Mouse (Mus musculus) neural tube, embryonic 14.5 days (tissue): ENCODE data around the gene Akap8. TPM values are rescaled to one million over a fixed set of nuclear protein-coding genes. Genes with fewer than 3 reads are reported as not detected.

Experiments used
- ATAC-seq: fragments of 200-750 bp; cut with Nextera tagmentation; 2 replicates; pipeline ENCODE4 v1.8.0; 2017; ENCODE audit warnings: low read depth, mild to moderate bottlenecking, moderate TSS enrichment, moderate library complexity
- H3K27ac ChIP-seq: fragments of 300-500 bp; sonication (generic); 2 replicates; pipeline ENCODE4 v1.5.1; 2014; ENCODE audit warnings: low read depth, mild to moderate bottlenecking, control low read depth, low read length, moderate library complexity, mixed read lengths
- H3K27me3 ChIP-seq: fragments of 300-500 bp; sonication (generic); 2 replicates; pipeline ENCODE4 v1.6.1; 2014; ENCODE audit warnings: low read length; ENCODE audit not compliant: control insufficient read depth, insufficient read depth
- H3K36me3 ChIP-seq: fragments of 300-500 bp; sonication (generic); 2 replicates; pipeline ENCODE4 v1.6.1; 2014; ENCODE audit warnings: low read length, mixed read lengths; ENCODE audit not compliant: control insufficient read depth, insufficient read depth
- H3K4me1 ChIP-seq: fragments of 300-500 bp; sonication (generic); 2 replicates; pipeline ENCODE4 v1.6.1; 2014; ENCODE audit warnings: low read length; ENCODE audit not compliant: control insufficient read depth, insufficient read depth
- H3K4me2 ChIP-seq: fragments of 300-500 bp; sonication (generic); 2 replicates; pipeline ENCODE4 v1.6.1; 2014; ENCODE audit warnings: mild to moderate bottlenecking, low read depth, low read length, control low read depth
- H3K4me3 ChIP-seq: fragments of 300-500 bp; sonication (generic); 2 replicates; pipeline ENCODE4 v1.5.1; 2014; ENCODE audit warnings: low read depth, low read length, control low read depth, mixed read lengths
- H3K9ac ChIP-seq: fragments of 300-500 bp; sonication (generic); replicated peaks from 2 replicates; pipeline ENCODE4 v1.6.1; 2014; ENCODE audit warnings: low read depth, mild to moderate bottlenecking, control low read depth, low read length, mixed read lengths
- H3K9me3 ChIP-seq: fragments of 300-500 bp; sonication (generic); 2 replicates; pipeline ENCODE4 v1.6.1; 2016; ENCODE audit warnings: low read length; ENCODE audit not compliant: control insufficient read depth
- WGBS: fragments of 180-500 bp; shearing (Covaris S2); extraction: QIAGEN DNeasy Blood & Tissue Kit; methylation state at CpG from one replicate; pipeline ENCODE4 v1.1.7; 2014; 5-methylcytosine and 5-hydroxymethylcytosine counted together
- polyA plus RNA-seq: library from polyadenylated mRNA; unstranded; fragments of >200 nt; fragmentation: Nextera tagmentation; extraction: Ambion mirVana; gene quantifications from 2 replicates; pipeline ENCODE4 v1.2.1, GENCODE M21; 2014

Akap8 gene
- polyA plus RNA-seq, result 58.4 and 67.0 TPM in 2 replicates

DNA sequence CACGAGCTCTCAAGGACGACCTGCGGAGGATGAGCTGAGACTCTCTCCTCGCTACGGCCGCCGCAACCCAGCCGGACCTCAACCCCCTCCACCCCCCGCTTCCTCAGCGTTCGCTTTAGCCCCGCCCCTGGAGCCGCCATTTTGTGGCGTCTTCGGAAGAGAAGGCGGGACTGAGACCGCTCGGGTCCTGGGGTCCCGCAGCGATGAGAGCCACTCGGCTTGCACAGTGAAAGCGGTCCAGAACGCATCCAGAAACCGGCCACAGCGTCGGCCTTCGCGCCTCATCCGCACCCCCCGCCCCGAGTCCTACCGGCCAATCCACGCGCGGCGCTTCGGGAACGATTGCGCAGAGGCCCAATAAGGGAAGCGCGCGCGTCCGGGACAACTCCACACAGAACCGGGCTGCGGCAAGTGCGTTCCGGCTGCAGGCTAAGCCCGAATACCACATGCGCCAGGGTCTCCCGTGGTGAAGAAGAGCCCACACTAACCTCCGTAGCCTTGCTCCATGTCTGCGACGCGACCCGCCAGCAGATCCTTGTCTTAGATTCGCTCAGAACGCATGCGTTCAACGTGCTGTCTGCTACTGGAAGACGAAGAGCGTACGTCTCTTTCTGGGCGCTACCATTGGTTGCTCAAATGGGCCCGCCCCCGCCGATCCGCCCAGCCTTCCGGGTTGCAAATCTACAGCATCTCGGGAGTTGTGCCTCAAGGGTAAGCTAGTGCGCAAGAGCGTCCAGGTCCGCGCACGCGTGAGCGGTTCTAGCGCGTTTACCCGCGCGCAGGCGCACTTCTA lies at the start of gene Akap8:
Gene Akap8, minus strand, starts transcription at position 642 of the 793 bp plus-strand sequence.
- Histone ChIP-seq H3K36me3 (peaks cover 25% of the 10 kb centered on the region), H3K4me3 (peak within 1 kb of the TSS; percentile 67), H3K9me3 (no peaks in the 10 kb centered on the region), H3K4me1 (peaks cover 15% of the 10 kb centered on the region), H3K27ac (peak within 1 kb of the TSS; percentile 95), H3K4me2 (peak within 1 kb of the TSS; percentile 93), H3K9ac (peak within 1 kb of the TSS; percentile 72), H3K27me3 (no peaks in the 10 kb centered on the region)
- under 1% methylated on average over 80 of the region's 83 CpGs for WGBS
- peak; percentile 98 for ATAC-seq

DNA sequence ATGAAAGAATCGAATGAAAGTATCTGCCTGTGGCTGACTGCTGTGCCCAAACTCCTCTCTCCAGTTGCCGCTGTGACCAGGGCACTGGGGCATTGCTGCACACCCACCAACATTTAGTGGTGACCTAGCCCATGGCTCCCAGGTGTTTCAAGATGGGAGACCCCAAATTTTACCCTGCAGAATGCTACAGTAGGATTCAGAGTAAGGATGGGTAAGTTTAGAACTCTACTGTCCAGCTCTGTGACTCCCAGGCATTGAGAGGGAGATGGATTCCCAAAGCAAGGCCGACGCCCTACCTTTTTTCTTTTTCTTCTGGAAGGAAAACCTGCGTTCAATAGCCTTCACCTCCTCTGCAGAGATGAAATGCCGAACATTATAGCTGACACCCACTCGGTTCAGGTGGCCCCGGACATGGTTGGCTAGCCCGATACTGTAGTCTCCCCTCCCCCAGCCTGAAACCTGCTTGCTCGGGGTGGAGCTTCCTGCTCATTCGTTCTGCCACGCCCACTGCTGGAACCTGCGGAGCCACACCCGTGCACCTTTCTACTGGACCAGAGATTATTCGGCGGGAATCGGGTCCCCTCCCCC lies 48.0 kb upstream of the Akap8 start:
- no peak for ATAC-seq
- 15% methylated on average over 11 of the region's 17 CpGs for WGBS

DNA sequence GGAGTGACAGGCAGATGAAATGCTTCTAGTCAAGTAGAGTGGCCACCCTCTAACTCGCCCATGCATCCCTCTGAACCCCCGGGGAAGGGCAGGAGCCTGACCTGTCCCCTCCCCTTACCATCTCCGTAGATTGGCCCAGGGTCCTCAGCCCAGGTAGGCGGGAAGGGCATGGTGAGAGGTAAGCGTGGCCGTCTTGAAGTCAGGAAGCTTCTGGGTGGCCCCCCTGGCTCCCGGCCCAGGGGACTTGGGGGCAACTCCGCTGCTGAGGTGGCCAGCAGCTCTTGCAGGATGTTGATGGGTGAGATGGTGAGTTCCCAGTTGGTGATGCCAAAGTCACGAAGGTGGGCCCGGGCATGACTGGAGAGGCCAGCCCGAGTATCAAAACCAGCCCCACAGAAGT lies 46.7 kb upstream of the Akap8 start:
- no peak overlapping the region for H3K9ac ChIP-seq
- no peak overlapping the region for H3K4me3 ChIP-seq
- 91% methylated on average over 11 of the region's 11 CpGs for WGBS
- no peak overlapping the region for H3K4me2 ChIP-seq
- no peak for ATAC-seq
- H3K4me1 ChIP-seq, result peaks cover 14% of the 10 kb centered on the region
- H3K9me3 ChIP-seq, result no peaks in the 10 kb centered on the region
- H3K27ac ChIP-seq, result no peak overlapping the region
- H3K27me3 ChIP-seq, result no peaks in the 10 kb centered on the region
- 0 out of 2 replicates have a peak, but pooled peaks cover 6% of the 10 kb centered on the region for H3K36me3 ChIP-seq

More for the DNA sequence above, 48.0 kb upstream of the Akap8 start:
- Histone ChIP-seq H3K27me3 (no peaks in the 10 kb centered on the region), H3K36me3 (0 out of 2 replicates have a peak, but pooled peaks cover 6% of the 10 kb centered on the region), H3K4me3 (no peak overlapping the region), H3K27ac (no peak overlapping the region), H3K9me3 (no peaks in the 10 kb centered on the region), H3K4me1 (0 out of 2 replicates have a peak, but pooled peaks cover 6% of the 10 kb centered on the region), H3K4me2 (0 out of 2 replicates have a peak overlapping the region, but pooled peaks have one; percentile 14), H3K9ac (no peak overlapping the region)

DNA sequence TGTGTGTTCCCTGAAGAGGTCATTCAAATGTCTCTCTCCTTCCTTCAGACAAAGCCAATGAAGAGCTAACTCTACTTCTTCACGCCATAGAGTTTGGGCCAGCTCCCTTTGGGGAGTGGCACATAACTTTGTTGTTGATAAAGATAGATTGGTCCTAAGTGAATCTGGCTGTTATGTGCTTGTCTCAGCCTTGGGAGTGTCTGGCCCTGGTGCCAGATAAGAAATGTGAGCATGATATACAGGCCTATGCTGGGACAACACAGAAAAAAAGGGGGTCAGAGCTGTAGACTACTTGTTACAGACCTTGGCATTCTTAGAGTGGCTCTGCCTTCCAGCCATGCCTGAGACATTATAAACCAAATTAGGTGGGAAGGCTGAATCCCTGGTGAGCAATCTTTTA lies 44.3 kb upstream of the Akap8 start:
- Histone ChIP-seq H3K36me3 (peaks cover 18% of the 10 kb centered on the region), H3K4me3 (no peak overlapping the region), H3K4me2 (no peak overlapping the region), H3K9me3 (no peaks in the 10 kb centered on the region), H3K27ac (no peak overlapping the region), H3K27me3 (no peaks in the 10 kb centered on the region), H3K4me1 (peaks cover 20% of the 10 kb centered on the region), H3K9ac (no peak overlapping the region)
- no peak for ATAC-seq
- 94% methylated on average over 1 of the region's 1 CpGs for WGBS

DNA sequence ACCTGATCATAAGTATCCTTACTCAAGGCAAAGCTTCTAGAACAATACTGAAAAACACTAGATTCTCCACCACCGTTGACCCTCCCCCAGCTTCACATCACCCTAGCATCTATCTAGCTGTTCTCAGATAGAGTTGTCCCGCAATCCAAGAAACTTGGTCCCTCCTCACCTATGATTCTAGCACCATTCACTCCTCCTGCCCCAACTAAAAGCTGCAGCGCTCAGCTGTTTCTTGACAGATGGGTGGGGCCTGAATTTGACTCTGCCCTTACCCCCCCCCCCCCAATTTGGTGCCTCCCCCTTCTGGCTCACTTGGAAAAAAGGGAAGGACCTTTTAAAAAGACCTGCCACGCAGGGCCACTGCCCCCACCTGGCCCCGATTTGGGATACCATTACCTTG lies 43.8 kb upstream of the Akap8 start:
- no peaks in the 10 kb centered on the region for H3K27me3 ChIP-seq
- peaks cover 22% of the 10 kb centered on the region for H3K36me3 ChIP-seq
- peak; percentile 45 for ATAC-seq
- peak overlapping the region; percentile 92 for H3K4me3 ChIP-seq
- no peaks in the 10 kb centered on the region for H3K9me3 ChIP-seq
- H3K4me2 ChIP-seq, result peak overlapping the region; percentile 57
- peaks cover 20% of the 10 kb centered on the region for H3K4me1 ChIP-seq
- no peak overlapping the region for H3K9ac ChIP-seq
- 74% methylated on average over 5 of the region's 5 CpGs for WGBS
- no peak overlapping the region for H3K27ac ChIP-seq

DNA sequence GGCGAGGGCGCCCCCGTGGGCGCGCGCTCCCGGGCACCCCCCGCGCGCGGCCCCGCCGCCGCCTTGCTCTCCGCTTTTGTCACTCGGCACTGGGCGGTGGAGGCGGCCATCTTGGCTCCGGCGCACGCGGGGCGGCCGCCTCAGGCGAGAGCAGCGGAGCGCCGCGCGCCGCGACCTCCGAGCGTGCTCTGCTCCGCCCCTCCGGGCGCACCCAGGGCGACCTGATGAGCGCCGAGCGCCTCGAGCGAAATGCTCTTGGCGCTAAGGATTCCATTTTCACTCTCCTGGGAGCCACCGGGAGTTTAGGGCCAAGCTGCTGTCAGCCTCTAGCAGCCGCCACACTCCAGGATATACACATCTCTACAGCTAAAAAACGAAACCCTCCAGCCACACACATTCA lies 43.3 kb upstream of the Akap8 start:
- WGBS, result under 1% methylated on average over 45 of the region's 47 CpGs
- peak; percentile 96 for ATAC-seq
- H3K36me3 ChIP-seq, result peaks cover 28% of the 10 kb centered on the region

DNA sequence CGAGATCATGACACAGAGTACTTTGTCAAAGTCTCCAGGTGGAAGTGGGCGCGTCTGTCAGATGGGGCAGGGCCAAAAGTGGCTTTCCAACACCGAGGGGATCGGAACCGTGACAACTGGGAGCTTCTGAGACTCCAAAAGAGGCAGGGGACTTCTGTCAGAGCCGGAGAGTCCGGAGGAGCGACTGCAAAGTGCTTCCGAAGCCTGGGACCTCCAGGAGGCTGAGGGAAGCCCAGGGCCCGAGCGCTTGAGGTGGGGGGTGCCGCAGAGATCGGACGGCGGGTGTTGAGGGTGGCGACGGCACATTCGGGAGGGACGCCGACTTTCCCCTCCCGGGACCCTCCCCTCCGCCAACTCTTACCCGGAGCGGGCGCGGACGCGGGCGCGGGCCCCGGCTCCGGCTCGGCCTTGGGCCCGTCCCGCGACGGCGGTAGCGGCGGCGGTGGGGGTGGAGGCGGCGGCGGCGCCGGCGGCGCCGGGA lies 42.8 kb upstream of the Akap8 start:
- H3K27ac ChIP-seq, result peak overlapping the region; percentile 76
- no peaks in the 10 kb centered on the region for H3K27me3 ChIP-seq
- H3K4me1 ChIP-seq, result peaks cover 20% of the 10 kb centered on the region
- peak; percentile 52 for ATAC-seq
- H3K9me3 ChIP-seq, result no peaks in the 10 kb centered on the region
- H3K36me3 ChIP-seq, result peaks cover 32% of the 10 kb centered on the region
- peak overlapping the region; percentile 92 for H3K4me3 ChIP-seq
- peak overlapping the region; percentile 92 for H3K9ac ChIP-seq
- WGBS, result 2% methylated on average over 19 of the region's 50 CpGs
- H3K4me2 ChIP-seq, result peak overlapping the region; percentile 57

More for the DNA sequence above, 43.3 kb upstream of the Akap8 start:
- H3K27ac ChIP-seq, result peak overlapping the region; percentile 76
- peak overlapping the region; percentile 92 for H3K9ac ChIP-seq
- peak overlapping the region; percentile 57 for H3K4me2 ChIP-seq
- H3K27me3 ChIP-seq, result no peaks in the 10 kb centered on the region
- H3K4me3 ChIP-seq, result peak overlapping the region; percentile 92
- no peaks in the 10 kb centered on the region for H3K9me3 ChIP-seq
- peaks cover 20% of the 10 kb centered on the region for H3K4me1 ChIP-seq

DNA sequence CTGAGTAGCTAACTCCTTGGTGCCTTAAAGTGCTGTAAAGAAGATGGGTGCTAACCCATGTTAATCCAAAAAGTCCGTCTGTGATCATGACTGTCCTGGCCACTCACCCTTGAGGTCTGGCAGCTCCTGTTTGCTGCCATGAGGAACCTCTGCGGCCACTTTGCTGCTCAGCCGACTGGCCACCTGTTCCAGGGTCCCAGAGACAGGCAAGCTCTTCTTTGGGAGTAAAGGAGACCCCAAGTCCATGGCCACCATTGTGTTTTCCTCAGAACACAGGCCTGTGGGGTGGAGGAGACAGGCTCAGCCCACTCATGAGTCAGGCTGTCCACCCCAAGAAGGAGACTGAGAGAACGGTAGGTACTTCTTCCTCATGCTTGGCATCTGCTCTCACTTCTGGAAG lies 41.6 kb upstream of the Akap8 start:
- no peak overlapping the region for H3K27ac ChIP-seq
- no peaks in the 10 kb centered on the region for H3K27me3 ChIP-seq
- no peak overlapping the region for H3K9ac ChIP-seq
- no peak for ATAC-seq
- H3K4me2 ChIP-seq, result peak overlapping the region; percentile 57; the same call in 1 of the 2 replicates
- WGBS, result 87% methylated on average over 4 of the region's 4 CpGs
- H3K9me3 ChIP-seq, result no peaks in the 10 kb centered on the region
- peaks cover 20% of the 10 kb centered on the region for H3K4me1 ChIP-seq
- peaks cover 43% of the 10 kb centered on the region for H3K36me3 ChIP-seq
- 0 out of 2 replicates have a peak overlapping the region, but pooled peaks have one; percentile 1 for H3K4me3 ChIP-seq

DNA sequence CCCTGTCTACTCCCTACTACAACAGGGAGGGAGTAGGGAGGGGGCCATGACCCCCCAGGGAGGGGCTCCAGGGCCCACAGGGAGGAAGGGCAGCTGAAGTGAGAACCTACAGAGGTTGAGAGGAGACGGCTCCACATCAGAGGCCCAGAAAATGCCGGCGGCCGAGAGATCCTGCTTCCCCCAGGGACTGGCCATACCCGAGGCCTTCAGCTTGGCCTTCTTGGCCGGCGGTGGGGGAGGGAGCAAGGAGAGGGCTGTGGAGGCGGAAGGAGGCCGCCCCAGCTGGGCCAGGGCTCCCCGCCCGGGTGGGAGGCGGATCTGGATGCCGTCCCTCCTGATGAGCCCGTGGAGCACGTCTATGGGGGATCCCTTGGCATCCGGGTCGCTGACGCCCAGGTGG lies 38.9 kb upstream of the Akap8 start:
- no peak overlapping the region for H3K4me3 ChIP-seq
- WGBS, result 91% methylated on average over 15 of the region's 18 CpGs
- H3K4me2 ChIP-seq, result no peak overlapping the region

More for the DNA sequence above, 38.9 kb upstream of the Akap8 start:
- Histone ChIP-seq H3K27ac (no peak overlapping the region), H3K27me3 (no peaks in the 10 kb centered on the region), H3K4me1 (peaks cover 19% of the 10 kb centered on the region), H3K9me3 (no peaks in the 10 kb centered on the region), H3K36me3 (peaks cover 64% of the 10 kb centered on the region), H3K9ac (no peak overlapping the region)
- no peak for ATAC-seq
